Mouse (Mus musculus): Measurements from ENCODE around the gene Atf7.

Gene Atf7

GRCm38 (mm10) chr15:102498322-102498721 lies 126.9 kb downstream of the Atf7 start:
- DNase-seq (ENCODE audit: low spot score), result no peak

- DNase-seq (ENCODE audit: low spot score), result no peak
Measured at GRCm38 (mm10) chr15:102487664-102488063, 137.6 kb downstream of the Atf7 start.

GRCm38 (mm10) chr15:102485853-102486252 lies 139.4 kb downstream of the Atf7 start:
- no peak for DNase-seq (ENCODE audit: low spot score)

GRCm38 (mm10) chr15:102483136-102483535 lies 142.1 kb downstream of the Atf7 start:
- no peak for DNase-seq (ENCODE audit: low spot score)

Data from retina, embryonic 14.5 days (tissue).